Mouse (Mus musculus) limb, embryonic 15.5 days (tissue): ENCODE data around the gene 5330417C22Rik. TPM values are rescaled to one million over a fixed set of nuclear protein-coding genes. Genes with fewer than 3 reads are reported as not detected.
A peak's percentile ranks its signal among the peaks of the same experiment; 100 is the strongest.

Experiments
- ATAC-seq: fragments of 200-750 bp; cut with Nextera tagmentation; 2 replicates; pipeline ENCODE4 v1.8.0; 2017; ENCODE audit warnings: low read depth, moderate TSS enrichment; ENCODE audit not compliant: insufficient number of reproducible peaks, low FRiP score, low TSS enrichment
- H3K27ac ChIP-seq: fragments of 300-500 bp; sonication (generic); 2 replicates; pipeline ENCODE4 v1.5.1; 2015; ENCODE audit warnings: moderate library complexity, mild to moderate bottlenecking, inconsistent platforms
- H3K27me3 ChIP-seq: fragments of 300-500 bp; sonication (generic); 2 replicates; pipeline ENCODE4 v1.6.1; 2015; ENCODE audit warnings: inconsistent platforms
- H3K36me3 ChIP-seq: fragments of 300-500 bp; sonication (generic); 2 replicates; pipeline ENCODE4 v1.6.1; 2015; ENCODE audit warnings: inconsistent platforms
- H3K4me1 ChIP-seq: fragments of 300-500 bp; sonication (generic); 2 replicates; pipeline ENCODE4 v1.6.1; 2015; ENCODE audit warnings: inconsistent platforms
- H3K4me2 ChIP-seq: fragments of 300-500 bp; sonication (generic); 2 replicates; pipeline ENCODE4 v1.6.1; 2015; ENCODE audit warnings: mild to moderate bottlenecking, inconsistent platforms
- H3K4me3 ChIP-seq: fragments of 300-500 bp; sonication (generic); 2 replicates; pipeline ENCODE4 v1.5.1; 2015; ENCODE audit warnings: mild to moderate bottlenecking, inconsistent platforms
- H3K9ac ChIP-seq: fragments of 300-500 bp; sonication (generic); 2 replicates; pipeline ENCODE4 v1.6.1; 2015; ENCODE audit warnings: inconsistent platforms
- H3K9me3 ChIP-seq: fragments of 300-500 bp; sonication (generic); 2 replicates; pipeline ENCODE4 v1.6.1; 2016; ENCODE audit warnings: inconsistent platforms
- WGBS: fragments of 180-500 bp; shearing (Covaris S2); methylation state at CpG from one replicate; pipeline ENCODE4 v1.1.7; 2015; 5-methylcytosine and 5-hydroxymethylcytosine counted together
- microRNA-seq: library from miRNA; unstranded; fragments of <30 nt; microRNA quantifications from one replicate; pipeline ENCODE4, GENCODE M21; 2016
- polyA plus RNA-seq: library from polyadenylated mRNA; unstranded; fragments of >200 nt; fragmentation: Nextera tagmentation; extraction: Ambion mirVana; gene quantifications from 2 replicates; pipeline ENCODE4 v1.2.1, GENCODE M21; 2015

The 5330417C22Rik gene
- polyA plus RNA-seq, 1 experiment from 2014 or later = 0.63 TPM

DNA sequence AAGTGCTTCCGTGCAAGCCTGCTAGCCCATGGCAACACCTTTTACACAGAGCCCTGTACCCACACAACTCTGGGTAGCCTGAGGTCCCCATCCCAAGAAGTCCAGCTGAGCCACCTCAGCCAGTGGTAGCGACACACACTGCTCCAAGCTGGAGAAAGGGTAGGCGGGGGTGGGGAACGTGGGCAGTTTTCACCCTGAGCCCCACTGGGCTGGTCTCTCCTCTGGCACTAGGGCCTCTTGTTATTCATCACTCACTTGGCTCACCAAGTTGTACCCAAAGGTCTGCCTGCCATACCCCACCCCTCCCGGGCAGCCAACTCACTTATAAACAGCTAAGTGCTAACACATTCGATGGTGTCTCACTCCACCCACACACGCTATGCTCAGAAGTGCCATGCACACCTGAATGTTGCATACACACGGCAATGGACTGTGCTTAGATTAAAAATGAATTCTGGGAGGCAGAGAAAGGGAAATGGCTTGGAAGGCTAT is 127.8 kb downstream of the 5330417C22Rik start:
- no peak for ATAC-seq
- Histone ChIP-seq H3K27ac (no peak overlapping the region), H3K9ac (no peak overlapping the region), H3K4me2 (no peak overlapping the region), H3K9me3 (0 out of 2 replicates have a peak, but pooled peaks cover 8% of the 10 kb centered on the region), H3K4me1 (peaks cover 28% of the 10 kb centered on the region), H3K27me3 (no peaks in the 10 kb centered on the region), H3K4me3 (no peak overlapping the region), H3K36me3 (peaks cover 27% of the 10 kb centered on the region)
- WGBS = 80% methylated on average over 8 of the region's 8 CpGs

DNA sequence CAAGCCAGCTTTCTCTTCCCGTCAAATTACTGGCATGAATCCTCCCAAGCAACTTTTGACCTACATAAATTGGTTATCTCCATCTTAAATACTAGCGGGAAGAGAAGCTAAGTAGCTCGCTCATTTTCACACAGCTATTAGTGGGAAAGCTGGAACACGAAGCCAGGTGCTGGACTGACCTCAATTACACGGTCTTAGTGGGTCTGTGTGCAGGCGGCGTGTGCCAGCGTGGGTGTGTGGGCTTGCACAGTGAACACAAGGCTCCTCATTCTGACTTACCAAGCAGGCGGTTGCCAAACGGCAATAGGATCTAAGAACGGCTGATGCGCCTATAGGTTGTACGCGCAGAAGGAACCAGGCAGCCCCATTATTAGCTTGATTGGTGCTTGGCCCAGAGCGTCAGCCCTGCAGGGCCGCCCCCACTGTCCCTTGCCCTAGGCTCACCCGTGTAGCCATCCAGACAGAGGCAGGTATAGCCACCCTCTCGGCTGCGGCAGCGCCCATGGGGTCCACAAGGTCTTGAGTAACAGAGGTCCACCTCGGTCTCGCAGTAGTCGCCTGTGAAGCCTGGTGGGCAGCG is 129.9 kb downstream of the 5330417C22Rik start:
- Histone ChIP-seq H3K4me3 (no peak overlapping the region), H3K4me2 (no peak overlapping the region), H3K36me3 (peaks cover 14% of the 10 kb centered on the region; the same call in 1 of the 2 replicates), H3K9ac (no peak overlapping the region), H3K4me1 (peaks cover 30% of the 10 kb centered on the region), H3K27ac (0 out of 2 replicates have a peak overlapping the region, but pooled peaks have one; percentile 5), H3K27me3 (no peaks in the 10 kb centered on the region), H3K9me3 (no peaks in the 10 kb centered on the region)
- ATAC-seq = no peak
- 86% methylated on average over 24 of the region's 24 CpGs for WGBS

Small RNA genes lying within 50 kb of the gene (microRNA-seq; reads per million reads assigned to microRNA genes)
- gene Gm22860 = not detected

Other genes with a start within 250 kb of the 5330417C22Rik start
- gene Mybphl, start 171.6 kb downstream of the 5330417C22Rik start, polyA plus RNA-seq = not detected in 2 replicates
- 37.8 and 40.2 TPM in 2 replicates for gene Psrc1, start 152.7 kb downstream of the 5330417C22Rik start, polyA plus RNA-seq
- gene Celsr2, start 121.0 kb downstream of the 5330417C22Rik start, polyA plus RNA-seq = 11.7 and 11.9 TPM in 2 replicates
- 115 and 123 TPM in 2 replicates for gene Sars, start 91.3 kb downstream of the 5330417C22Rik start, polyA plus RNA-seq
- gene 1700013F07Rik, start 2.4 kb downstream of the 5330417C22Rik start, polyA plus RNA-seq = 0.26 TPM in 1 of 2 replicates, not detected in the other
- gene Tmem167b, start 25.9 kb upstream of the 5330417C22Rik start, polyA plus RNA-seq = 52.2 and 53.4 TPM in 2 replicates
- gene Taf13, start 35.2 kb upstream of the 5330417C22Rik start, polyA plus RNA-seq = 48.7 and 53.5 TPM in 2 replicates
- gene Wdr47, start 54.7 kb upstream of the 5330417C22Rik start, polyA plus RNA-seq = 15.8 and 18.1 TPM in 2 replicates
- 91.5 and 98.2 TPM in 2 replicates for gene Clcc1, start 117.4 kb upstream of the 5330417C22Rik start, polyA plus RNA-seq
- 95.9 and 103 TPM in 2 replicates for gene Gpsm2, start 185.8 kb upstream of the 5330417C22Rik start, polyA plus RNA-seq
- gene Aknad1, start 203.1 kb upstream of the 5330417C22Rik start, polyA plus RNA-seq = 1.3 and 1.5 TPM in 2 replicates